Mouse (Mus musculus): ENCODE measurements at regions not wholly inside any gene's neighbourhood (a gene's known extent, or its start where the extent isn't known, plus 50 kb on each side); places are given as distances from the start of the nearest gene placed in this dataset.

DNA sequence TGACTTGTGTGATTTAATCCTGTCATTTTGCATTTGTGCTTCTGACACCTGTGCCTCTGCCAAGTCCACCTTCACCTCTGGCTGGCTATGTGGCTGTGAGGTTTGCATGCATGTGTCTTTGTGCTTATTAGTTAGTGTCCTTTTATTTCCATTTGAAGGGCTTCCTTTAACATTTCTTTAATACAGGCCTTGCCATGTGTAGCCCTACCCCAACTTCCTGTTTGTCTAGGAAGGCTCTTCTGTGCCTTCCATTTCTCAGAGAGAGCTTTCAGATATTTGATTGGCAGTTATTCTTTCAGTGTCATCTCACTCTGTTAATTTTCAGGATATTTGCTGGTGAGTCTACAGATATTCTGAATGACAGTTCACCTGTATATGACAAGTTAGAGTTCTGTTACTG, 1302.0 kb upstream of the A1bg start:
- TF ChIP-seq POLR2A (IDR thresholded peaks at IDR 0.05; ENCODE audit: low read depth, low read length) (no peak), CTCF (IDR thresholded peaks at IDR 0.05; ENCODE audit: extremely low read depth, insufficient read length, insufficient replicate concordance, low read depth, low read length) (no peak)

Data from small intestine, adult 2 months (tissue).